Mouse (Mus musculus) cerebellum, adult 2 months (tissue): ENCODE measurements at regions not wholly inside any gene's neighbourhood (a gene's known extent, or its start where the extent isn't known, plus 50 kb on each side); places are given as distances from the start of the nearest gene placed in this dataset.
A peak's percentile ranks its signal among the peaks of the same experiment; 100 is the strongest.

Experiments
- DNase-seq, 2 experiments: peaks; one replicate each; pipeline ENCODE4 v3.0.0; 2021
- H3K27ac ChIP-seq: fragments of 200-500 bp; 2 replicates; pipeline ENCODE4 v1.5.1; 2012; ENCODE audit warnings: low read length, control low read depth, inconsistent platforms; ENCODE audit not compliant: insufficient read depth
- H3K27me3 ChIP-seq: fragments of 200-500 bp; 2 replicates; pipeline ENCODE4 v1.6.1; 2012; ENCODE audit warnings: inconsistent platforms, mild to moderate bottlenecking, low read length, moderate library complexity; ENCODE audit not compliant: control insufficient read depth, insufficient read depth
- H3K4me1 ChIP-seq: fragments of 200-500 bp; 2 replicates; pipeline ENCODE4 v1.6.1; 2011; ENCODE audit warnings: low read length; ENCODE audit not compliant: control insufficient read depth, insufficient read depth
- H3K4me3 ChIP-seq: fragments of 200-500 bp; replicated peaks from 2 replicates; pipeline ENCODE3; 2011; ENCODE audit warnings: mild to moderate bottlenecking, low read depth, low read length, control low read depth; ENCODE audit not compliant: insufficient read depth
- CTCF ChIP-seq: fragments of 200-500 bp; IDR thresholded peaks from 2 replicates; pipeline ENCODE4 v1.5.1; 2011; ENCODE audit warnings: low read depth, mild to moderate bottlenecking, control low read depth, low read length, moderate library complexity, borderline replicate concordance; ENCODE audit not compliant: insufficient read depth
- POLR2A ChIP-seq: fragments of 200-500 bp; IDR thresholded peaks from 2 replicates; pipeline ENCODE4 v1.6.1; 2011; ENCODE audit warnings: low read length, control low read depth, borderline replicate concordance; ENCODE audit not compliant: insufficient read depth
- WGBS: fragments of 180-500 bp; shearing (Covaris S2); methylation state at CpG from one replicate; pipeline ENCODE4 v1.1.7; 2018; 5-methylcytosine and 5-hydroxymethylcytosine counted together

DNA sequence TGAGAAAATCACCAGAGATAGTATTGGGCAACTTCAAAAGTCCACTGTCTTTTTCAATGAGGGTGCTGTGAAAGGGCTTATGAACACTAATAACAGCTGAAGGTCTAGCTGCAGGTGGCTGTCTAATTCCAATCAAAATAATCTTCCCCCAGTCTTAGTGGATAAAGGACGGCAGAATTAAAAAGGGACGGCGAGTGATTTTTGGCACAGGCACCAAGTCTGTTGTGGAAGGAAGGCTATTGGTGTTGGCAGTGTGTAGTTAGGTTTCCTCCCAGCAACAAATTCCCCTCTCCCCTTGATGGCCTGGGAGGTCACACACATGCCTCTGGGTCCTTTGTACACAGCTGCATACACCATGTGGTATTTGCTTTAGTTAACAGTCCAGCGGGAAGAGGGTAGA lies 296.3 kb downstream of the Slc4a3 start:
- Histone ChIP-seq H3K27ac (no peak overlapping the region), H3K27me3 (no peaks in the 10 kb centered on the region), H3K4me3 (no peak overlapping the region), H3K4me1 (peaks cover 4% of the 10 kb centered on the region)
- DNase-seq, result no peak
- 83% methylated on average over 4 of the region's 4 CpGs for WGBS
- TF ChIP-seq POLR2A (no peak), CTCF (no peak)

DNA sequence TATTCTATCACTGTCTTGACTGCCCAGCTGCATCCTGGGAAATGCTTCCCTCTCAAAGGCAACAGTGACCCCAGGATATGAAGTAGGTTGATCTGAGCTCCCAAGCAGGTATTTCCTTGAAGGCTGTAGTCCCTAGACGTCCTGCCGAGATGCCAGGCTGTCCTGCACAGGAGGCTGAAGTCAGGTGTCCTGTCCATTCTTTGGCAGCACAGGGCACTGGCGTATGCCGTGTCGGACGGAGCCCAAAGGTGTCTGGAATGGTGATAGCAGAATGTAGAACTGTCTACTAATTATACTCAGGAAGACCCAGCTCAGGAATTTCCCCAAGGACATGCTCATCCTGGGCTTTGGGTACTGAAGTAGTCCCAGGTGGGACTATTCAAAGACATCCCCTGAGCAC lies 297.3 kb downstream of the Slc4a3 start:
- Histone ChIP-seq H3K27me3 (no peaks in the 10 kb centered on the region), H3K4me3 (no peak overlapping the region), H3K4me1 (peaks cover 7% of the 10 kb centered on the region), H3K27ac (no peak overlapping the region)
- peak; percentile 65 to 83 for DNase-seq
- 17% methylated on average over 6 of the region's 6 CpGs for WGBS
- TF ChIP-seq POLR2A (no peak), CTCF (no peak)

DNA sequence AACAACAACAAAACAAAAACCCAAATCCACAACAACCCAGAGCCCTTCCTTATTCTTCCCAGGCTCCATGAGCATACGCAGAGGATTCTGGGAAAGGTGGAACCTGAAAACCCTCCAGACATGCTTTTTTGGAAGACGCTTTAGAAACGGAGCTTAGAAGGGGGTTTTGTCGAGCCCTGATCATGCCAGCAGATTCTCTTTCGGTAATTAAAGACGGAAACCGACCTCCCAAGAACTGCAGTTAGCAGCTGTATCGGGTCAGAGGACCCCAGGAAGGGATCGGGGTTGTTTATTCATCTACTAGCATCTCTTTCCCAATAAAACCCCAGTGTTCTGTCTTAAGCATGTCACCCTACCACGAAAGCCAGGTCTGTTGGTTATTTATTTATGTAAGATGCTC lies 298.1 kb downstream of the Slc4a3 start:
- no peak overlapping the region for H3K27ac ChIP-seq
- DNase-seq, result no peak
- H3K27me3 ChIP-seq, result no peaks in the 10 kb centered on the region
- 93% methylated on average over 10 of the region's 10 CpGs for WGBS
- no peak for TF ChIP-seq POLR2A
- no peak for TF ChIP-seq CTCF
- H3K4me3 ChIP-seq, result no peak overlapping the region
- peaks cover 7% of the 10 kb centered on the region for H3K4me1 ChIP-seq

DNA sequence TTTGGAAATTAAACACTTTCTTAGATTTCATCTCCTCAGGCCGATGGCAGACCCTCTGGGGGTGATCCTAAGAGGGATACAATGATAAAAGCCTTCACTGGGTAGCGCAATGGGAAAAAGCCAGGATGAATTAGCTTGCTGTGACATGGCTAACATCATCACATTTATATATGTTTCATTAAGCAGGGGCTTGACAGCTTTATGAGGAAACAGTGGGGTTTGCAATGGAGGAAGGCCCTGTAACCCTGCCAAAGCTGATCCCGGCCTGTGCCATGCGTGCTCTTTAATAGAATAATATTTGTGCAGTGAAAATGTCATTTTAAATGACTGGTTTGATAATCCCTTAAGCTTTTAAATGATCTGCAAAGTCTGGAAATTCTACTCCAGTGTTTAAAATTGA lies 298.5 kb downstream of the Slc4a3 start:
- TF ChIP-seq POLR2A (no peak), CTCF (no peak)
- Histone ChIP-seq H3K27ac (no peak overlapping the region), H3K4me1 (peaks cover 7% of the 10 kb centered on the region), H3K27me3 (no peaks in the 10 kb centered on the region), H3K4me3 (no peak overlapping the region)
- WGBS, result 94% methylated on average over 4 of the region's 4 CpGs
- no peak for DNase-seq

DNA sequence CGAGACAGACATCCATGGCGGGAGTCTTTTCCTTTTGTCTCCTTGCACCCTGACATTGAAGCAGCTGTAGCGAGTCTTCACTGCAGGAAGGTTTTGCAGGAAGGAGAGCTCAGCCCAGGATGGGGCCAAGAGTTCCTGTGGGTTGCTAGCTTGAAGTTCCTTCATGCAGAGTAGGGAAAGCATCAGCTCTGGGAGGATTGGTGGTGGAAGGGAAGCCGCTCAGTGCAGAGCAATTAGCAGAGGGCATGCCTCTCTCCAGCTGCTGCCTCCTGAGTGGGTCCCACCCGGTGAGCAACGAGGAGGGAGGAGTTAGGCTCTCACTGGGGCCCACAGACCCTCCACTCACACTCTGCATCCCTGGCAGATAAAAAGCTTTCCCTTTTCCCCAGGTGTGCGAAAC lies 298.9 kb downstream of the Slc4a3 start:
- no peak overlapping the region for H3K4me3 ChIP-seq
- H3K27me3 ChIP-seq, result no peaks in the 10 kb centered on the region
- peaks cover 7% of the 10 kb centered on the region for H3K4me1 ChIP-seq
- 87% methylated on average over 7 of the region's 7 CpGs for WGBS
- TF ChIP-seq CTCF (no peak), POLR2A (no peak)
- no peak overlapping the region for H3K27ac ChIP-seq
- DNase-seq, result no peak

DNA sequence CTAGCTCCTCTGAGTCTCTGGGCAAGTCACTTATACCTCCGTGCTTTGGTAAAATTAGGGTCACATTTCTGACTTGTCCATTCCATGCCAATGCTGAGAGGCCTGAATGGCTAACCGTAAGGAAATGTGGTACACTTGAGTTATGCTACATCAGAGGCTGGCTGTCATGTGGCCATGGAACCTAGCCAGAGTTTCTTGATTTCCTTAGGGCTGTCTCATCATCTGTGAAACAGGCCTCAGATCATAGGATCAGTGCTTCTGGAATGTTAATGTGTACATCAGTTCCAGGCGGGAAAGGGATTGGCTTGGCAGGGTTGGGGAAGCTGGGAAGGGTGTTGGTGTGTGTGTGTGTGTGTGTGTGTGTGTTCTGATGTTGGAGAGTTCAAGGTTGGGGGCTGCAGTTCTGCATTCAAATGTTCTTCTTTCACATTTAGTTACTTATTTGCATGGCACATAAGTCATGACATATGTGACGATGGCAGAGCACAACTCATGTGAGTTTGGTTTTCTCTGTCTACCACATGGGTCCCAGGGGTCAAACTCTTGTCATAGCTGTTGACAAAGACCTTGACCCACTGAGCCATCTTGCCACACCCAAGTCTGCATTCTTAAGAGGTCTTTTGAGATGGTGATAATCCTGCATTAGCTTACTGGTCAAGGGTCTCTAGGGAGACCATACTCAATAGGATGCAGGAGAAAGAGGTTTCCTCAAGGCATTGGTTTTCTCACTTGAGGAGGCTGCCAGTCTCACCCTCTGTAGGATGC lies 299.9 kb downstream of the Slc4a3 start:
- TF ChIP-seq POLR2A, result no peak
- no peak for TF ChIP-seq CTCF
- WGBS, result 97% methylated on average over 4 of the region's 4 CpGs

DNA sequence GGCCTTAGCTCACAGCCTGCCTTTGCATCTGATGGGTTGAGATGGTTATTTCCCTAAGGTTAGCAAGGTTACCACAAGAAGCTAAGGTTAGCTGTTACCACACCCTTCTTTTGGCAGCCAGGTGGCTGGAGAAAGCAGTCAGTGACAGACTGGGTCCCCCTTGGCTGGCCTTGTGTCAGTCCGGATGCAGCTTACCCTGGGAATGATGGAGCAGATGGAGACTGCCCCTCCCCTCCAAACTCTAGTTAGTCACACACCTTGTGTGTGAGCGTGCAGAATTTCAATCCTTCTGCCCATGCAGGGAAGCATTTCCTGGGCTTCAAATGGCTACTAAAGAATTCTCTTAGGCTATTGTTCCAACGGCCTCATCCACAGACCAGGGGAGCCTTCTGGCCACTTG lies 301.6 kb downstream of the Slc4a3 start:
- Histone ChIP-seq H3K27me3 (no peaks in the 10 kb centered on the region), H3K4me3 (no peak overlapping the region), H3K4me1 (peaks cover 7% of the 10 kb centered on the region), H3K27ac (no peak overlapping the region)
- WGBS, result 10% methylated on average over 3 of the region's 3 CpGs
- peak; percentile 67 to 86 for DNase-seq
- no peak for TF ChIP-seq POLR2A

More for the DNA sequence above, 299.9 kb downstream of the Slc4a3 start:
- peaks cover 7% of the 10 kb centered on the region for H3K4me1 ChIP-seq
- no peaks in the 10 kb centered on the region for H3K27me3 ChIP-seq
- H3K27ac ChIP-seq, result no peak overlapping the region
- no peak for DNase-seq
- no peak overlapping the region for H3K4me3 ChIP-seq

DNA sequence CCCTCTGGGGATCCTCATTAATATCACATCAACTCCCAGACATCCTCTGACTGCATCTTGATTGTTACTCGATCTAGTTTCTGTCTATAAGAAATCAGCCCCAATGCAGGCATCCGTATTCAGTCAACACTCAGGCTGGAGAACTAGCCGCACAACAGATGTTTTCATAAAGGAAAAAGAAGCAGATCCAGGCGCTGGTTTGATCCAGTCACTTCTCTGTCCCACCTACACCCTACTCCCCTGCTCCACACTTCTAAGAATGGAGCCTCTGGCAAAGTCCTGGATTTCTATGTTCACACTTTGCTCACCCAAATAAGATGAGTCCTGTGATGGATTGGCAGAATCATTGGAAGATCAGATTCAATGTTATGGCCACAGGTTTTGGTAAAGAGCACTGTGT lies 302.4 kb downstream of the Slc4a3 start:
- Histone ChIP-seq H3K27ac (no peak overlapping the region), H3K4me3 (no peak overlapping the region), H3K4me1 (peaks cover 7% of the 10 kb centered on the region), H3K27me3 (no peaks in the 10 kb centered on the region)
- TF ChIP-seq CTCF (no peak), POLR2A (no peak)
- 92% methylated on average over 4 of the region's 4 CpGs for WGBS
- no peak for DNase-seq
